Mouse (Mus musculus): ENCODE measurements around the gene Eid2b.
"Not testable (repeated sequence)": the region's sequence is repeated elsewhere in the genome, so short reads cannot be mapped to it uniquely, and the experiment has no call there.

Gene Eid2b

GRCm38 (mm10) chr7:28277615-28278278 lies at the start of gene Eid2b:
TSS of gene Eid2b (plus strand) at chr7:28277739.
- DNase-seq, result peak; percentile 95

GRCm38 (mm10) chr7:28243943-28244342 lies 33.6 kb upstream of the Eid2b start:
- DNase-seq, result not testable (repeated sequence)

DNA sequence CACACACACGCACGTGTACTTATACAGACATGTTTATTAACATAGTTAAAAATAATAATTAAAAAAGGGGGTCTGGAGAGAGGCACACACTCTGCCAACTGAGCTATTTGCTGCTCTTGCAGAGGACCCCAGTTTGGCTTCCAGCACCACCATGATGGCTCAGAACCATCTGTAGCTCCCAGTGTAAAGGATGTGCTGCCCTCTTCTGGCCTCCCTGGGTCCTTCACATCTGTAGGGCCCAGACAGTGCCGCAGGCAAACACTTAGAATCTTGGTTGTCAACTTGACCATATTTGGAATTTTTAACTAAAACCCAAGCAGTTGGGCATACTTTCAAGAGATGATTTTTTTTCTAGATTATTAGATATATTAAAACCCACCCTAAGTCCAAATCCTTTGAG lies 28.6 kb upstream of the Eid2b start:
- no peak for DNase-seq

DNA sequence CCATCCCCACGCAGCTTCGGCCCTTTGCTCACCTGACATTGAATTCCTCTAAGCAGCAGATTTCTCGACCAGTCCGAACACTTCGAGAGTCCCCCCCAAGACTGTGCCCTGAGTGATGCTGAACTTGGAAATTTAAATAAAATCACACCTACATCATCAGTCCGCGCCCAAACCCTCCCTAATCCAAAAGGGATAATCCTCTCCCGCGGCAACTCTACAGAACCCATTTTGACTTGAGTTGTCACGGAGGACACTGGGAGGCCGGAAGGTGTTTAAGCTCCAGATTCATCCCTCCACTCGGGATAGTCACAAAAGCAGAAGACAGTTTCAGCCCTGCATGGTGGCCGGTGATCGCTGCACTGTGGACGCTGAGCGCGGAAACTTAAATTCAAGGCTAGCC lies 25.6 kb upstream of the Eid2b start:
- no peak for DNase-seq

GRCm38 (mm10) chr7:28254591-28254990 lies 22.9 kb upstream of the Eid2b start:
- DNase-seq, result no peak

- no peak for DNase-seq
Observed at GRCm38 (mm10) chr7:28255476-28255875, 22.1 kb upstream of the Eid2b start.

- DNase-seq, result no peak
Observed at GRCm38 (mm10) chr7:28262861-28263260, 14.7 kb upstream of the Eid2b start.

DNA sequence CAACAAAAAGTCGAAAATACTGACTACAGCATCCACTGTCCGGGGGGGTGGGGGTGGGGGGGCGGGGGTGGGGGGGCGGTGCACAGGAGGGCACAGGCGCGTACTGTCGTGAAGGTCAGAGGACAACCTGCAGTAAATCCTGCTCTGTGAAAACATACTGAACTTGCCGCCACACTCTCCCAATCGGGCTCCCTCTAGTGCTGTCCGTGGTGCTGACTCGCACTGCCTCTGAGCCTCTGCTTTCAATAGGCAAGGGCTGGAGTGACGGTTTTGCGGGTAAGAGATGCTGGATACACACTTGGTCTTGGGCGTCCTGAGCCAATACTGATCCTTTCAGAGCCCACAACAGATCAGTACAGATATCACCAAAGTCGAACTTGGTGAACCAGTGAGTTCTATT lies 13.8 kb upstream of the Eid2b start:
- DNase-seq, result no peak

GRCm38 (mm10) chr7:28265391-28265790 lies 12.1 kb upstream of the Eid2b start:
- DNase-seq, result no peak

- DNase-seq, result peak; percentile 91
Observed at GRCm38 (mm10) chr7:28267129-28268041, 10.2 kb upstream of the Eid2b start, which contains the start of gene Eid2. TSS of gene Eid2 (plus strand) at chr7:28267881.

GRCm38 (mm10) chr7:28268042-28268531 lies 9.5 kb upstream of the Eid2b start:
- DNase-seq, result peak; percentile 69

DNA sequence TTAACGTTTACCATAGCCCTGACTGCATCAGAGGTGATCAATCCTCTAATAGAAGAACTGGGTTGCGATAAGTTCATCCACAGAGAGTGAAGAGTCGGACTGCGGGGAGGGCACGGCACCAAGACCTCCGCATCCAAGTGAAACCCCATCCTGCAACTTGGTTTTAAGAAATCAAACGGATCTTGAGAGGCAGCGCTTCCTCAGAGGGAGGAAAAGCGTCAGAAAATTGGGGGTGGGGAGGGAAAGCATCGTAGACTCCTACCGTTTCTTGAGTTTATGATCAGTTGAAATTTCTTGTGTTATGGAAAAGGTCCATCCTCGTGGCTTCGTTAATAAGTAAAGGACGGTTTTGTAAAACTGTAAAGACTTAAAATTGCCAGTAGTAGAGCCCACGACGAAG lies 9.0 kb upstream of the Eid2b start:
- no peak for DNase-seq

- no peak for DNase-seq
Observed at GRCm38 (mm10) chr7:28269355-28269754, 8.2 kb upstream of the Eid2b start.

GRCm38 (mm10) chr7:28271761-28272160 lies 5.8 kb upstream of the Eid2b start:
- DNase-seq, result no peak

- DNase-seq, result no peak
Observed at GRCm38 (mm10) chr7:28277237-28277614, 313 bp upstream of the Eid2b start.

GRCm38 (mm10) chr7:28278279-28278652 lies 727 bp downstream of the Eid2b start:
- DNase-seq, result no peak

GRCm38 (mm10) chr7:28280630-28281029 lies 3.1 kb downstream of the Eid2b start:
- no peak for DNase-seq

DNA sequence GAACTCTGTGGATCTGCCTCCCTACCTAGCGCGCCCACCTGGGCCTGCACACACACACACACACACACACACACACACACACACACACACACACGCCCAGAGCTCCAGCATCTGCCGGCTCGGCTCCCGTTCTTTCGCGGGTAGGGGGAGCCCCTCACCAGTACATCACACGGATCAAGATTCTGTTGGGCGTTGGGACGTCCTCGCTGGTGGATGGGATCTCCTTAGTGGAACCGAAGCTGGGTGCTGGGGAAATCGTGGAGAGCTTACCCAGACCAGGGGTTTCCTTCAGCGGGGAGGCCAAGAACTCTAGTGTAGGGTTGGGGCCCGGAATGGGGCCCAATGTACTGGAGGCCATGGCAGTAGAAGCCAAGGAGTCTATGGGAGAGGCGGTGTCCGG lies 12.6 kb downstream of the Eid2b start:
- DNase-seq, result no peak

DNA sequence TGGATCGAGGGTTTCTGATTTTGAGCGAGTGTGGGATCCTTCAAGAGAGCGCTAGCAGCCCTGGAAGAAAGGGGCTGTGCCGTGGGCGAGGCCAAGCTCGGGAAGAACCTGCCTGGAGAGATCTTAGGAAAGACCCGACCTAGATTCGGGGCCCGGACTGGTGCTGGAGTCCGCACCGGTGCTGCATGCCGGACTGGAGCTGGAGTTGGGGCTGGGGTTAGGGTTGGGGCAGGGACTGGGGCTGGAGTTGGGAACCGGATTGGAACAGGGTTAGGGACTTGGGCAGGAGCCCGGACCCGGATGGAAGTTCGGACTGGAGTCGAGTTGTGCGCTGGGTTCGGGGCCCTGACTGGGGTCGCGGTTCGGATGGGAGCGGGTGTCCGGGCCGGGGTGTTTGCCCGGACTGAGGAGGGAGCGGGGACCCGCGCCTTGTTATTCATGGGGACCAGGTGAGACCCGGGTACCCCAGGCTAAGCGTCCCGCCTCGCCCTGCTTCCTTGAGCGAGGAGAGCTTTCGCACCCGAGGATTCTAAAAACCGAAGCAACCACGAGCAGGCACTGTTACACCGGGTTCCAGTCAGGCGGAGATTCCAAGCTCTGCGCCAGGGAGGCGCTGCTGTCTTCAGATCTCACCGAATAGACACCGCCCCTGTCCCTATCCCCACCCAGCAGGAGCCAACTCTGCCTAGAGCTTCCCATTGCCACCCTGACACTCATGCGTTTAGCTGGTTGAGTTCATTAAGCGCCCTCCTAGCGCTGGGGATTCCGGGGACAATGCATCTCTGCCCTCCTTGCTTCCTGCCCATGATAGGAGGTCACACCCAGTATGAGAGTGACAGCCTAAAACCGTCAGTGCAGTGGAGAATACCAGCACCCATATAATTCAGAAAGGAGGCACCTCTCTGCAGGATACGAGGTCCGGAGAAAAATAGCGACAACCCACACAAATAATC lies 13.4 kb downstream of the Eid2b start, which contains the start of gene Selenov:
Selenov (minus strand) TSS at position 549 of the 953 bp plus-strand sequence.
- peak; percentile 41 for DNase-seq

- DNase-seq, result peak; percentile 70
Observed at GRCm38 (mm10) chr7:28294481-28294880, 16.9 kb downstream of the Eid2b start.

DNA sequence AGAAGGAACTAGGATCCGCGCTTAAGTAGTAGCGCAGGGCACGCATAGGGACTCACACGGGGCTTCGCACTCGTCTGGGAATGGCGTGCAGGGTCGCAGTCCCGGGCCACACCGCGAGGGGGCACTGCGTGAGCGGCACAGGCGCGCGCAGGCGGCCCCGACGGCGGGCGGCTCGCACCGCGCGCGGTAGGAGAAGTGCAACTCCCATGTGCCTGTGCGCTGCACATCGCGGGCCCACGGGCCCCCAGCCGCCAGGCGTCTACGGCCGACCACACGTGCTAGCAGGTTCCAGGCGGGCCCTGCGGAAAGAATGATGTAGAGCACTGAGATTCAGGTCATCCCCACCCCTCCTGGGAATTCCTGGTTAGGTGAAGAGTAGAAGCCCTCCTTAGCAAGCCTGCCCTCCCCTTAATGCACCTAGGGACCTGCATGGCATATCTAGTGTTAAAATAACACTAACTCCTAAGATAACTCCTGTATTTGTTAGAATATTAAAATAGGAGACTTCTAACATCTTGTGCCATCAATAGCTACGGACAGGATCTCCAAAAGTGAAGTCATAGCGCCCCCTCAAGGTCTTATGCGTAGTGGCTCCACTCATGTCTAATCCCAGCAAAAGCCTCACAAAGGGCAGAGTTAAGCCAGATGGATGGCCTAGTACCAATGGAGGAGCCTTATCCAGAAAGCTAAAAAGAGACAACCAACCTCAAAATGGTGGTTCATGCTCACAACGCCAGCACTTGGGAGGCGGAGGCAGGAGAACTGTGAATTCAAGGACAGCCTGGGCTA lies 21.5 kb downstream of the Eid2b start:
- DNase-seq, result no peak

Data from right cerebral cortex, postnatal 25 days (tissue).